Mouse (Mus musculus) frontal cortex, postnatal 14 days (tissue): Measurements from ENCODE around the gene Gpr4.

ENCODE experiments used
- DNase-seq, 2 experiments: peaks; one replicate each; pipeline ENCODE4 v3.0.0; 2022; ENCODE audit warnings: low spot score in 2 of 2

Gene Gpr4

GRCm38 (mm10) chr7:19194676-19195075, 17.7 kb upstream of the Gpr4 start:
- DNase-seq = no peak

- no peak for DNase-seq
Observed at GRCm38 (mm10) chr7:19196676-19197075, 15.7 kb upstream of the Gpr4 start.

- no peak for DNase-seq
Observed at GRCm38 (mm10) chr7:19197985-19198384, 14.4 kb upstream of the Gpr4 start.

GRCm38 (mm10) chr7:19201660-19202059, 10.7 kb upstream of the Gpr4 start:
- DNase-seq = no peak

- DNase-seq = no peak
Observed at GRCm38 (mm10) chr7:19202065-19202850, 10.1 kb upstream of the Gpr4 start.

GRCm38 (mm10) chr7:19208201-19208910, 4.0 kb upstream of the Gpr4 start:
- DNase-seq = no peak

GRCm38 (mm10) chr7:19208944-19209472, 3.3 kb upstream of the Gpr4 start:
- no peak for DNase-seq

- no peak for DNase-seq
Observed at GRCm38 (mm10) chr7:19209494-19209893, 2.8 kb upstream of the Gpr4 start.

GRCm38 (mm10) chr7:19210010-19210409, 2.3 kb upstream of the Gpr4 start:
- no peak for DNase-seq

GRCm38 (mm10) chr7:19211041-19211675, 1.2 kb upstream of the Gpr4 start:
- no peak for DNase-seq

GRCm38 (mm10) chr7:19213385-19213784, 1.0 kb downstream of the Gpr4 start:
- no peak for DNase-seq

- DNase-seq = no peak
Observed at GRCm38 (mm10) chr7:19214369-19214768, 2.0 kb downstream of the Gpr4 start.

GRCm38 (mm10) chr7:19214940-19215339, 2.6 kb downstream of the Gpr4 start:
- DNase-seq = no peak

GRCm38 (mm10) chr7:19217492-19217891, 5.2 kb downstream of the Gpr4 start:
- DNase-seq = no peak

GRCm38 (mm10) chr7:19217944-19218343, 5.6 kb downstream of the Gpr4 start:
- no peak for DNase-seq

- DNase-seq = no peak
Observed at GRCm38 (mm10) chr7:19220061-19220460, 7.7 kb downstream of the Gpr4 start.

GRCm38 (mm10) chr7:19222189-19222588, 9.9 kb downstream of the Gpr4 start:
- DNase-seq = no peak

GRCm38 (mm10) chr7:19222875-19223274, 10.5 kb downstream of the Gpr4 start:
- no peak for DNase-seq

GRCm38 (mm10) chr7:19224933-19225332, 12.6 kb downstream of the Gpr4 start:
- DNase-seq = no peak

- DNase-seq = peak in 1 of 2 experiments; percentile 52
Observed at GRCm38 (mm10) chr7:19226817-19227797, 14.8 kb downstream of the Gpr4 start.
